Mouse (Mus musculus): ENCODE results near the gene Pdcd11. TPM values are rescaled to one million over a fixed set of nuclear protein-coding genes. Genes with fewer than 3 reads are reported as not detected.

The Pdcd11 gene
- polyA plus RNA-seq, 1 experiment from 2014 or later = 8.6 TPM

GRCm38 (mm10) chr19:47175472-47175871 is 84.9 kb downstream of the Pdcd11 start:
- Histone ChIP-seq H3K9ac (no peak overlapping the region), H3K9me3 (no peaks in the 10 kb centered on the region), H3K4me1 (peaks cover 11% of the 10 kb centered on the region), H3K27ac (no peak overlapping the region), H3K27me3 (replicated peaks) (peaks cover 19% of the 10 kb centered on the region), H3K4me2 (no peak overlapping the region), H3K4me3 (replicated peaks) (no peak overlapping the region), H3K36me3 (no peaks in the 10 kb centered on the region)
- 58% methylated on average over 2 of the region's 2 CpGs for WGBS
- ATAC-seq (ENCODE audit: insufficient read depth, low FRiP score, low read depth) = no peak

DNA sequence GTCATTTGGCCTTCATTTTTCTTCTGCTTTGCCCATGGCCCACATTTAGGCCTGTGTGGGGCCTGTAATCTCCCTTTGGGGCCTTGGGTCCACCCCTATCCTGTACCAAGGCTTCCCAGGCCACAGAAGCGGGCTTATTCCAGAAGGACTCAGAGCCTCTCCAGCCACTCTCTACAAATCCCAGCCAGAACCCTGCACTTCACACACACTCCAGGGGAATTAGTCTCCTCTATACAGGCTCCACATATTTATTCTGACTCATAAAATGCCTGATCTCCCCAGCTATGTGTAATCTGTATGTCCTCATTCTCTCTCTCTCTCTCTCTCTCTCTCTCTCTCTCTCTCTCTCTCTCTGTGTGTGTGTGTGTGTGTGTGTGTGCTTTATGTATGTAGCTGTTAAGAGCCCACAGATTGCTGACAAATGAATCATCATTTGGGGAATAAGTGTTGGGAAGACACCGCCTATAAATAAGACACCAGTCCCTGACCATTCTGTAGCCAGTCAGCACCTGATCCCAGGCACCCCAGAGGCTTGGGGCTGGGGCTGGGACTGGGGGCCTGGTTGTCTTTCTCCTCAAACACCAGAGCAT is 86.4 kb downstream of the Pdcd11 start:
- Histone ChIP-seq H3K27ac (no peak overlapping the region; the same call in 1 of the 2 replicates), H3K9ac (no peak overlapping the region), H3K4me1 (peaks cover 11% of the 10 kb centered on the region), H3K4me3 (replicated peaks) (no peak overlapping the region), H3K9me3 (no peaks in the 10 kb centered on the region), H3K4me2 (no peak overlapping the region), H3K36me3 (no peaks in the 10 kb centered on the region), H3K27me3 (replicated peaks) (peaks cover 19% of the 10 kb centered on the region)
- ATAC-seq (ENCODE audit: insufficient read depth, low FRiP score, low read depth) = no peak
- WGBS = 68% methylated on average over 2 of the region's 2 CpGs

- H3K4me1 ChIP-seq = peaks cover 11% of the 10 kb centered on the region
- peaks cover 19% of the 10 kb centered on the region for H3K27me3 ChIP-seq (replicated peaks)
- 0 out of 2 replicates have a peak, but pooled peaks have one; percentile 30 for ATAC-seq (ENCODE audit: insufficient read depth, low FRiP score, low read depth)
- H3K36me3 ChIP-seq = no peaks in the 10 kb centered on the region
- WGBS = 23% methylated on average over 10 of the region's 10 CpGs
- H3K27ac ChIP-seq = no peak overlapping the region
- no peaks in the 10 kb centered on the region for H3K9me3 ChIP-seq
- H3K9ac ChIP-seq = no peak overlapping the region
- H3K4me3 ChIP-seq (replicated peaks) = peak overlapping the region; percentile 71
- peak overlapping the region; percentile 99 for H3K4me2 ChIP-seq
Measured at GRCm38 (mm10) chr19:47178001-47178400, 87.4 kb downstream of the Pdcd11 start.

GRCm38 (mm10) chr19:47178431-47179271 is 88.1 kb downstream of the Pdcd11 start, which contains the start of gene Neurl1a:
Neurl1a (plus strand) TSS chr19:47178820.
- Histone ChIP-seq H3K27ac (peak within 1 kb of the TSS; percentile 51), H3K36me3 (no peaks in the 10 kb centered on the region), H3K9me3 (no peaks in the 10 kb centered on the region), H3K4me2 (peak within 1 kb of the TSS; percentile 99), H3K27me3 (replicated peaks) (peaks cover 19% of the 10 kb centered on the region), H3K4me1 (peaks cover 11% of the 10 kb centered on the region), H3K9ac (peak within 1 kb of the TSS; percentile 65), H3K4me3 (replicated peaks) (peak within 1 kb of the TSS; percentile 71)
- ATAC-seq (ENCODE audit: insufficient read depth, low FRiP score, low read depth) = peak; percentile 49
- WGBS = under 1% methylated on average over 88 of the region's 98 CpGs

DNA sequence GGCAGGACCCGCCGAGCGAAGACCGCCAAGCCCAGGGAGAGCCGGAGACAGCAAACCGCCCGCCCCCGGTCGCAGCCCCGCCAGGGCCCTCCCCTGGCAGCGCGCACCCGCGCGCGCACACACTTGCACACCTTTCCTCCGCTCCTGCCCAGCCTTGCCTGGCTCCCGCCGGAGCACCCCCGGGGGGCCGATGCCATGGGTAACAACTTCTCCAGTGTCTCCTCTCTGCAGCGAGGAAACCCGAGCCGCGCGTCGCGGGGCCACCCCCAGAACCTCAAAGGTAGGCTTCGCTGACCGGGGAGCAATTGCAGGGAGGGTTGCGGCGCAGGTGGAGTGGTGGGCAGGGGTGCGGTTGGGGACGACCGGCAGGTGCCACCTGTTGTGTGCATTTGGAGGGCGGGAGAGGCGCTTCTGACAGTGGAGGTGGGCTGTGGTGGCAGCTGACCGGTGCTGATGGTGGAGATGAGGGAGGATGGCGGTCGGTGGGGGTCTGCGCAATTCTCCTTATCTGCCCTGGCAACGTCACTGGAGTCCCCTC is 88.8 kb downstream of the Pdcd11 start:
- Histone ChIP-seq H3K27me3 (replicated peaks) (peaks cover 19% of the 10 kb centered on the region), H3K4me2 (peak overlapping the region; percentile 99), H3K27ac (peak overlapping the region; percentile 51), H3K4me1 (peaks cover 11% of the 10 kb centered on the region), H3K4me3 (replicated peaks) (peak overlapping the region; percentile 71), H3K36me3 (no peaks in the 10 kb centered on the region), H3K9ac (peak overlapping the region; percentile 65), H3K9me3 (no peaks in the 10 kb centered on the region)
- ATAC-seq (ENCODE audit: insufficient read depth, low FRiP score, low read depth) = no peak
- WGBS = under 1% methylated on average over 28 of the region's 42 CpGs

DNA sequence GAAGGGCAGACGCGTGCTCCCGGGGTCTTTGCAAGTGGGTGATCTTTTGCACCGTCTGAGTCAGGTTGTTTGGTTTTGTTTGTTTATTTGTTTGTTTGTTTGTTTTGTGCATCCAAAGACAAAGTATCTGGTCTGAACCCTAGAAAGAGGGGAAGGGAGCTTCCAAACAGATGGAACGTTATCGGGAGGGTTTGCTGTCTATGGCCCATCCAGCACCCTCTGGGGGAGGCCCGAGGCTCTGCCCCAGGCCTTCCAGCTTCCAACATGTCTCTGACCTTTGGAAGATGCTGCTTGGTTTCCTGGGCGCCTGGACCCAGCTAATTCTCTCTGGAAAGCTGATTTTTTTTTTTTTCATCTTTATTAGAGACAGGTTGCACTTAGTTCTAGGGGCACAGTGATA is 89.4 kb downstream of the Pdcd11 start:
- peak overlapping the region; percentile 71 for H3K4me3 ChIP-seq (replicated peaks)
- WGBS = 27% methylated on average over 8 of the region's 8 CpGs
- H3K27ac ChIP-seq = no peak overlapping the region
- H3K27me3 ChIP-seq (replicated peaks) = peaks cover 19% of the 10 kb centered on the region
- no peak for ATAC-seq (ENCODE audit: insufficient read depth, low FRiP score, low read depth)
- H3K36me3 ChIP-seq = no peaks in the 10 kb centered on the region
- H3K9me3 ChIP-seq = no peaks in the 10 kb centered on the region
- H3K4me1 ChIP-seq = peaks cover 11% of the 10 kb centered on the region
- peak overlapping the region; percentile 99 for H3K4me2 ChIP-seq
- no peak overlapping the region for H3K9ac ChIP-seq

Other genes with a start within 250 kb of the Pdcd11 start
- 11.9 and 13.7 TPM in 2 replicates for gene Ina, start 76.1 kb upstream of the Pdcd11 start, polyA plus RNA-seq (2015; fragmentation: Nextera tagmentation; extraction: Ambion mirVana)
- 69.4 and 76.6 TPM in 2 replicates for gene Nt5c2, start 75.6 kb upstream of the Pdcd11 start, polyA plus RNA-seq (2015; fragmentation: Nextera tagmentation; extraction: Ambion mirVana)
- gene Pcgf6, start 39.9 kb upstream of the Pdcd11 start, polyA plus RNA-seq (2015; fragmentation: Nextera tagmentation; extraction: Ambion mirVana) = 16.6 and 18.7 TPM in 2 replicates
- 4.5 and 5.1 TPM in 2 replicates for gene Taf5, start 23.0 kb upstream of the Pdcd11 start, polyA plus RNA-seq (2015; fragmentation: Nextera tagmentation; extraction: Ambion mirVana)
- 1,167 and 1,215 TPM in 2 replicates for gene Usmg5, start 121 bp upstream of the Pdcd11 start, polyA plus RNA-seq (2015; fragmentation: Nextera tagmentation; extraction: Ambion mirVana)
- gene Calhm2, start 47.5 kb downstream of the Pdcd11 start, polyA plus RNA-seq (2015; fragmentation: Nextera tagmentation; extraction: Ambion mirVana) = 7.5 and 7.7 TPM in 2 replicates
- gene Calhm1, start 53.5 kb downstream of the Pdcd11 start, polyA plus RNA-seq (2015; fragmentation: Nextera tagmentation; extraction: Ambion mirVana) = not detected in 2 replicates
- gene Calhm3, start 67.0 kb downstream of the Pdcd11 start, polyA plus RNA-seq (2015; fragmentation: Nextera tagmentation; extraction: Ambion mirVana) = not detected in 2 replicates
- gene Neurl1a, start 88.1 kb downstream of the Pdcd11 start, polyA plus RNA-seq (2015; fragmentation: Nextera tagmentation; extraction: Ambion mirVana) = 7.5 and 8.5 TPM in 2 replicates

All from stomach, embryonic 15.5 days (tissue).